Mouse (Mus musculus) CH12.LX (cell line): ENCODE results near the gene Lrrk2.

Source experiments
- CTCF ChIP-seq, 2 experiments: IDR thresholded peaks in 1 of 2; conservative IDR thresholded peaks in 1 of 2; 2 replicates each; pipeline ENCODE4 v1.5.1; 2011 to 2012; ENCODE audit warnings: low read depth in 2 of 2, low read length in 2 of 2, improper control_type of control experiment in 1 of 2, inconsistent platforms in 1 of 2, mild to moderate bottlenecking in 1 of 2, moderate library complexity in 1 of 2
- E2F4 ChIP-seq: IDR thresholded peaks from 2 replicates; pipeline ENCODE4 v1.6.1; 2011; ENCODE audit warnings: low read depth, low read length, improper control_type of control experiment; ENCODE audit not compliant: insufficient replicate concordance
- EP300 ChIP-seq: IDR thresholded peaks from 2 replicates; pipeline ENCODE4 v1.6.1; 2011; ENCODE audit warnings: low read length, improper control_type of control experiment
- MAX ChIP-seq: IDR thresholded peaks from 2 replicates; pipeline ENCODE4 v1.6.1; 2011; ENCODE audit warnings: low read length, improper control_type of control experiment
- MAZ ChIP-seq: IDR thresholded peaks from 2 replicates; pipeline ENCODE4 v1.6.1; 2012; ENCODE audit warnings: low read depth, mild to moderate bottlenecking, inconsistent platforms, low read length, improper control_type of control experiment, moderate library complexity
- POLR2A ChIP-seq: IDR thresholded peaks from 2 replicates; pipeline ENCODE4 v1.6.1; 2011; ENCODE audit warnings: low read depth, mild to moderate bottlenecking, improper control_type of control experiment, low read length
- RCOR1 ChIP-seq: conservative IDR thresholded peaks from 2 replicates; pipeline ENCODE4 v1.6.1; 2012; ENCODE audit warnings: low read depth, mild to moderate bottlenecking, inconsistent platforms, low read length, improper control_type of control experiment
- SIN3A ChIP-seq: IDR thresholded peaks from 2 replicates; pipeline ENCODE4 v1.6.1; 2012; ENCODE audit warnings: low read length, improper control_type of control experiment, inconsistent platforms
- UBTF ChIP-seq: IDR thresholded peaks from 2 replicates; pipeline ENCODE4 v1.6.1; 2012; ENCODE audit warnings: low read depth, mild to moderate bottlenecking, inconsistent platforms, low read length, improper control_type of control experiment, moderate library complexity

DNA sequence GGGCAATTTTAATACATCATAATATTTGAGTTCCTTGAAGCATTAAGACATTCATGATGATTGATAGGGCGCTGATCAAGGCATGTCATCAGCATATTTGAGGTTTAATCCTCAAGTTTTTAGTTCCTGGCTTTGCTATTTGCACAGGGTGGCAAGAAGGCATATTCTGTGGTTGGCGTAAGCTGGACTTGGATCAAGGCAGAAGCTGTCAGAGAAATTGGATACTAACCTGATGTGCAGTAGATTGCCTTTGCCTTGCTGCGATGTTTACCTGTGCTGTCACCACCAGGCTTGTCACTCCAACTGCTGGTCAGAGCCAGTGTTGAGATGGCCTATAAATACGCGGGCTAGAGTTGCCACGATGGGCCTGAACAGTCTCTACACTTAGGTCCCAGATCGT lies 165.0 kb downstream of the Lrrk2 start, which contains the start of gene Smgc:
- TF ChIP-seq CTCF (conservative IDR thresholded peaks at IDR 0.05 in 1 of 2, IDR thresholded peaks at IDR 0.05 in 1 of 2; ENCODE audit: low read depth in 2 of 2, low read length in 2 of 2), result no peak
- TF ChIP-seq EP300, result no peak
- TF ChIP-seq MAZ, result no peak
- no peak for TF ChIP-seq RCOR1
- TF ChIP-seq UBTF, result no peak
- no peak for TF ChIP-seq E2F4
- no peak for TF ChIP-seq SIN3A
- no peak for TF ChIP-seq POLR2A
- no peak for TF ChIP-seq MAX
